Mouse (Mus musculus): ENCODE measurements around the gene Rbfox1. TPM values are rescaled to one million over a fixed set of nuclear protein-coding genes. Genes with fewer than 3 reads are reported as not detected.

The Rbfox1 gene
- total and polyA plus RNA-seq, 3 experiments, result 31.6 to 58.1 (median 52.9) TPM

DNA sequence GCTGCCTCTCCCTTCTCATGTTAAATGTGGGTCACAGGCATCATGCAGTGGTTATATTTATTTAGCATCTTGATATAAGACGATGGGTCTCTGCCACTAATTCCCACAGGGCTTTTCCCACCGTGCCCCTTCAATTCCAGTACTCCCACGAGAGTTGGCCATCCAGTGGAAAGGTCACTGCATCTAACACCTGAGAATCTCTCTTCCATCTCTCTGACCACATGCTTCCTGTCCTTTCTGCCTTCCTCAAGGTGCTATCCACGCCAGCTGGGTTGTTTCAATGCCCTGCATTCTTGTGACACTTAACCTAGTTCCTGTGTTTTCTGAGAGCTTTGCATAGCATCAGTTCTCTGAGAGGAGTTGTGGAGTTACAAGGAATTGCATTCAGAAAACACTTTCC, 1112.0 kb downstream of the Rbfox1 start:
- no peak overlapping the region for H3K27ac ChIP-seq
- DNase-seq, result no peak
- no peaks in the 10 kb centered on the region for H3K79me2 ChIP-seq (replicated peaks; ENCODE audit: control insufficient read depth, insufficient read depth, low read length)
- intact Hi-C loops (cut with DNase I), result no loop called here
- no peaks in the 10 kb centered on the region for H3K4me1 ChIP-seq (ENCODE audit: control insufficient read depth, insufficient read depth, low read length)
- no peak overlapping the region for H3K9ac ChIP-seq (ENCODE audit: low read depth, low read length)
- TF ChIP-seq CTCF (IDR thresholded peaks at IDR 0.05), result no peak
- TF ChIP-seq POLR2A (IDR thresholded peaks at IDR 0.05; ENCODE audit: insufficient read depth, low read depth, low read length), result no peak
- TF ChIP-seq EP300 (IDR thresholded peaks at IDR 0.05; ENCODE audit: insufficient read depth, low read depth, low read length), result no peak
- 0 out of 2 replicates have a peak, but pooled peaks cover 2% of the 10 kb centered on the region for H3K27me3 ChIP-seq (ENCODE audit: control insufficient read depth, insufficient read depth, low read length)
- no peaks in the 10 kb centered on the region for H3K36me3 ChIP-seq (ENCODE audit: control insufficient read depth, insufficient read depth, low read length)
- H3K4me3 ChIP-seq, result no peak overlapping the region
- WGBS, result 49% methylated on average over 4 of the region's 4 CpGs

DNA sequence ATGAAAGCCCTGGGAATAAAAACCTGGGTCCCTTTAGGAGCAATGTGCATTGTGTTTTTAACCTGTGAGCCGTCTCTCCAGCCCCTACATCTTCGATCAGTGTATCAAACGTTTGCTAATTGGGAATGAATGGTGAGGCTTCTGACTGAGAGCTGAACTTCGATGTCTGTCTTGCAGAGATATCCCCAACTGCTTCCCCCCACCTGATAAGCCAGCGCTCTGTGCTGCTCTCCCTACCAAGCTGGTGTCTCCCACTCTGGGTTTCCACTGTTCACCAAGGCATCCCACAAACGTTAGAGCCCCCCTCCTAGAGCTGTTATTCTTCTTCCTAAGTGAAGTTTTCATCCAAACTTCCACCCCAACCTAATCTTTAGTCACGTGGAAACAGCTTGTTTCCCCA, 1112.7 kb downstream of the Rbfox1 start:
- DNase-seq, result no peak
- no peaks in the 10 kb centered on the region for H3K36me3 ChIP-seq (ENCODE audit: control insufficient read depth, insufficient read depth, low read length)
- no peak for TF ChIP-seq EP300 (IDR thresholded peaks at IDR 0.05; ENCODE audit: insufficient read depth, low read depth, low read length)
- TF ChIP-seq CTCF (IDR thresholded peaks at IDR 0.05), result no peak
- TF ChIP-seq POLR2A (IDR thresholded peaks at IDR 0.05; ENCODE audit: insufficient read depth, low read depth, low read length), result no peak
- H3K79me2 ChIP-seq (replicated peaks; ENCODE audit: control insufficient read depth, insufficient read depth, low read length), result no peaks in the 10 kb centered on the region
- no peak overlapping the region for H3K4me3 ChIP-seq
- WGBS, result 27% methylated on average over 7 of the region's 7 CpGs
- H3K27ac ChIP-seq, result no peak overlapping the region
- no peaks in the 10 kb centered on the region for H3K4me1 ChIP-seq (ENCODE audit: control insufficient read depth, insufficient read depth, low read length)
- intact Hi-C loops (cut with DNase I), result no loop called here
- no peak overlapping the region for H3K9ac ChIP-seq (ENCODE audit: low read depth, low read length)
- 0 out of 2 replicates have a peak, but pooled peaks cover 2% of the 10 kb centered on the region for H3K27me3 ChIP-seq (ENCODE audit: control insufficient read depth, insufficient read depth, low read length)

DNA sequence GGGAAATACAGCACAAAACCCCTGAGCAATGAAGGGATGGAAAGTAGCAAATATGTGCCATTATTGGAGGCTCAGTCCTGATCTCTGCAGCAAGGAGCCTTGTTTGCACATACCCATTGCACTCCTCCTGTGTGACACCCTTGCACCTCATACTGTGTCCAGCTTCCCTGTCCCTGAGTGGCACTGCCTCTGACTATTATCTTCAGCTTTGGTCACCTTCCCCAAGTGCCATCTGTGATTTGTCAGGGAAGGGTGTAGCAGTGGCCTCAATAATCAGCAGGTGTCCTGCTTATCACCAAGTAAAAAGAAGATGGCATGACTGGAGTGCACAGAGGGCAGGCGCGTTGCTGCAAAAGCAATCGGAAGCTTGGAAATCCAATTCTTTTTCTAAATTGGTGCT, 1119.4 kb downstream of the Rbfox1 start:
- no peaks in the 10 kb centered on the region for H3K79me2 ChIP-seq (replicated peaks; ENCODE audit: control insufficient read depth, insufficient read depth, low read length)
- TF ChIP-seq POLR2A (IDR thresholded peaks at IDR 0.05; ENCODE audit: insufficient read depth, low read depth, low read length), result no peak
- WGBS, result 87% methylated on average over 3 of the region's 3 CpGs
- no peak overlapping the region for H3K9ac ChIP-seq (ENCODE audit: low read depth, low read length)
- intact Hi-C loops (cut with DNase I), result no loop called here
- no peak overlapping the region for H3K4me3 ChIP-seq
- no peak for DNase-seq
- no peaks in the 10 kb centered on the region for H3K36me3 ChIP-seq (ENCODE audit: control insufficient read depth, insufficient read depth, low read length)
- no peaks in the 10 kb centered on the region for H3K27me3 ChIP-seq (ENCODE audit: control insufficient read depth, insufficient read depth, low read length)
- no peaks in the 10 kb centered on the region for H3K4me1 ChIP-seq (ENCODE audit: control insufficient read depth, insufficient read depth, low read length)
- no peak overlapping the region for H3K27ac ChIP-seq

DNA sequence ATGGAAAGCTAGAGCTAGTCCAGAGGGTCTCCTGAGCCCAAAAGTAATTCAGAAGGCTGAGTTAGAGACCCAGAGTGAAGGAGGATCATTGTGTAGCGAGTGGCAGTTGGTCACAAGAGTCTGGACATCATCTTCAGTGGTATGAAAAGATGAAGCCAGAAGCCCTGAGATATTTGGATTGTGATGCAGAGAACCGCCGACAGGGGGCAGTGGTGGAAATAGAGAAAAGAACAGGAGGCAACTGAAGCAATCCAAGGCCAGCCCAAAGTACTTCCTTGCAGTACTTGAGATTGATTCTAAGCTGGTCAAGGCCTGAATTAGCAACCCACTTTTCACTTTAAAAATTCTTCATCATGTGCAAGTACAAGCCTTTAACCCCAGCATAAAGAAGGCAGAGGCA, 1120.3 kb downstream of the Rbfox1 start:
- Histone ChIP-seq H3K4me1 (ENCODE audit: control insufficient read depth, insufficient read depth, low read length) (no peaks in the 10 kb centered on the region), H3K36me3 (ENCODE audit: control insufficient read depth, insufficient read depth, low read length) (no peaks in the 10 kb centered on the region), H3K4me3 (no peak overlapping the region), H3K27me3 (ENCODE audit: control insufficient read depth, insufficient read depth, low read length) (no peaks in the 10 kb centered on the region), H3K27ac (no peak overlapping the region), H3K9ac (ENCODE audit: low read depth, low read length) (no peak overlapping the region), H3K79me2 (replicated peaks; ENCODE audit: control insufficient read depth, insufficient read depth, low read length) (no peaks in the 10 kb centered on the region)
- WGBS, result 21% methylated on average over 3 of the region's 3 CpGs
- intact Hi-C loops (cut with DNase I), result no loop called here
- TF ChIP-seq POLR2A (IDR thresholded peaks at IDR 0.05; ENCODE audit: insufficient read depth, low read depth, low read length), result no peak
- peak; percentile 63 for TF ChIP-seq CTCF (IDR thresholded peaks at IDR 0.05)
- no peak for TF ChIP-seq EP300 (IDR thresholded peaks at IDR 0.05; ENCODE audit: insufficient read depth, low read depth, low read length)
- peak; percentile 8 to 49 for DNase-seq

DNA sequence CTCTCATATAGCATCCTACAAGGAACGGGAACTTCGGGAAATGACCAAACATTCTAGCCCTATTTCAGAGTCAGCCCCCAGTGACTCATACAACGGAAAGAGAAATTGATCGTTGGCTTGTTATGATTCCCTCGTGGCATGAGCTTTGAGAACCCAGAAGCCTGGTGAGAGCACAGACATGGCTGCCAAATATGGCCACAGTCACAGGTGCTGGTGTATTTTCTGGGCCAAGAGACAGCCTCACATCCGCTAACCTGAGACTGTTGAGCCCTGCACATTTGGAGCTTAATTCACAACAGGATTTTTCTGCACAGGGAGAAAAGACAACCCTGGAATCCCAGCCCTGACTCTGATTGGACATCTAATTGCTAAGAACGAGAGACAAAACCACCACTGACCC, 1132.2 kb downstream of the Rbfox1 start:
- intact Hi-C loops (cut with DNase I), result no loop called here
- H3K79me2 ChIP-seq (replicated peaks; ENCODE audit: control insufficient read depth, insufficient read depth, low read length), result no peaks in the 10 kb centered on the region
- H3K4me1 ChIP-seq (ENCODE audit: control insufficient read depth, insufficient read depth, low read length), result no peaks in the 10 kb centered on the region
- 73% methylated on average over 7 of the region's 7 CpGs for WGBS
- no peak for DNase-seq
- no peaks in the 10 kb centered on the region for H3K27me3 ChIP-seq (ENCODE audit: control insufficient read depth, insufficient read depth, low read length)
- no peak overlapping the region for H3K9ac ChIP-seq (ENCODE audit: low read depth, low read length)
- H3K36me3 ChIP-seq (ENCODE audit: control insufficient read depth, insufficient read depth, low read length), result no peaks in the 10 kb centered on the region
- TF ChIP-seq EP300 (IDR thresholded peaks at IDR 0.05; ENCODE audit: insufficient read depth, low read depth, low read length), result no peak
- TF ChIP-seq CTCF (IDR thresholded peaks at IDR 0.05), result no peak
- TF ChIP-seq POLR2A (IDR thresholded peaks at IDR 0.05; ENCODE audit: insufficient read depth, low read depth, low read length), result no peak
- H3K4me3 ChIP-seq, result no peak overlapping the region
- no peak overlapping the region for H3K27ac ChIP-seq

DNA sequence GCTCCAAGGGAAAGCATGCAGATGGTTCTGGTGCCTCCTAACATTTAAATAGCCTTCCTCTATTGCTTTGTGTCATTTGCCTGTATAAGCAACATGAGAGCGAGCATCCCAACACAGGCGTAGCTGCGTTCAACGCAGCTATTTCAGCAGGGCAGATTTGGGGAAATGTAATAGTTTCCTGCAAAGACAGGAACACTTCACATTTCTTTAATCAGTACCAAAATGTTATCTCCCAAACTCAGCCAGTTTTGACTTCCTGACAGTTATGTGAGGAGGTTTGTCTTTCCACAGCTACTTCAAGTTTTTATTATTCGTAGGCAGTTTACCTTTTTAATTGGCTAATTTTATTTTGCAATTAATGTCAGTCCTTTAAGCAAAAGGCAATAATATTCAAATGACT, 1149.1 kb downstream of the Rbfox1 start:
- no peak for DNase-seq
- H3K27ac ChIP-seq, result no peak overlapping the region
- peaks cover 3% of the 10 kb centered on the region; the same call in 1 of the 2 replicates for H3K27me3 ChIP-seq (ENCODE audit: control insufficient read depth, insufficient read depth, low read length)
- H3K79me2 ChIP-seq (replicated peaks; ENCODE audit: control insufficient read depth, insufficient read depth, low read length), result no peaks in the 10 kb centered on the region
- no peaks in the 10 kb centered on the region for H3K36me3 ChIP-seq (ENCODE audit: control insufficient read depth, insufficient read depth, low read length)
- TF ChIP-seq EP300 (IDR thresholded peaks at IDR 0.05; ENCODE audit: insufficient read depth, low read depth, low read length), result no peak
- no peak for TF ChIP-seq POLR2A (IDR thresholded peaks at IDR 0.05; ENCODE audit: insufficient read depth, low read depth, low read length)
- TF ChIP-seq CTCF (IDR thresholded peaks at IDR 0.05), result no peak
- WGBS, result 45% methylated on average over 5 of the region's 5 CpGs
- intact Hi-C loops (cut with DNase I), result no loop called here
- no peak overlapping the region for H3K4me3 ChIP-seq
- no peaks in the 10 kb centered on the region for H3K4me1 ChIP-seq (ENCODE audit: control insufficient read depth, insufficient read depth, low read length)
- no peak overlapping the region for H3K9ac ChIP-seq (ENCODE audit: low read depth, low read length)
